Mouse (Mus musculus) mouse trophoblast stem cell (cell line): Measurements from ENCODE around the gene Zfyve28.

Experiments used
- in situ Hi-C, 2 experiments: fragments of 300-500 bp; cut with MseI, MboI; formaldehyde crosslinking; loops; 2 replicates in 1 of 2; 3 replicates in 1 of 2; pipeline ENCODE4 v1.15.1; 2025

The Zfyve28 gene

GRCm38 (mm10) chr5:34287001-34287837, 1.0 kb downstream of the Zfyve28 start:
- in situ Hi-C loops = no loop called here

GRCm38 (mm10) chr5:34286516-34286915, 1.7 kb downstream of the Zfyve28 start:
- in situ Hi-C loops = no loop called here

GRCm38 (mm10) chr5:34285285-34285684, 3.0 kb downstream of the Zfyve28 start:
- in situ Hi-C loops = no loop called here

- in situ Hi-C loops = no loop called here
Measured at GRCm38 (mm10) chr5:34284156-34284750, 4.0 kb downstream of the Zfyve28 start.

- in situ Hi-C loops = no loop called here
Measured at GRCm38 (mm10) chr5:34283355-34283754, 4.9 kb downstream of the Zfyve28 start.

- in situ Hi-C loops = no loop called here
Measured at GRCm38 (mm10) chr5:34280976-34281375, 7.3 kb downstream of the Zfyve28 start.

- in situ Hi-C loops = no loop called here
Measured at GRCm38 (mm10) chr5:34279214-34279613, 9.0 kb downstream of the Zfyve28 start.

GRCm38 (mm10) chr5:34278058-34278457, 10.2 kb downstream of the Zfyve28 start:
- in situ Hi-C loops = no loop called here

GRCm38 (mm10) chr5:34276746-34277145, 11.5 kb downstream of the Zfyve28 start:
- in situ Hi-C loops = no loop called here

- in situ Hi-C loops = no loop called here
Measured at GRCm38 (mm10) chr5:34276191-34276590, 12.1 kb downstream of the Zfyve28 start.

- in situ Hi-C loops = no loop called here
Measured at GRCm38 (mm10) chr5:34274676-34275293, 13.5 kb downstream of the Zfyve28 start.

- in situ Hi-C loops = no loop called here
Measured at GRCm38 (mm10) chr5:34274268-34274667, 14.0 kb downstream of the Zfyve28 start.

GRCm38 (mm10) chr5:34273251-34273681, 15.0 kb downstream of the Zfyve28 start:
- in situ Hi-C loops = no loop called here

GRCm38 (mm10) chr5:34271743-34272142, 16.5 kb downstream of the Zfyve28 start:
- in situ Hi-C loops = no loop called here

- in situ Hi-C loops = no loop called here
Measured at GRCm38 (mm10) chr5:34269921-34270465, 18.3 kb downstream of the Zfyve28 start.

- in situ Hi-C loops = no loop called here
Measured at GRCm38 (mm10) chr5:34269197-34269920, 18.9 kb downstream of the Zfyve28 start.

- in situ Hi-C loops = no loop called here
Measured at GRCm38 (mm10) chr5:34266065-34266464, 22.2 kb downstream of the Zfyve28 start.

GRCm38 (mm10) chr5:34259172-34259816, 29.0 kb downstream of the Zfyve28 start:
- in situ Hi-C loops = no loop called here

GRCm38 (mm10) chr5:34255189-34255588, 33.1 kb downstream of the Zfyve28 start:
- in situ Hi-C loops = no loop called here

- in situ Hi-C loops = no loop called here
Measured at GRCm38 (mm10) chr5:34254309-34254708, 33.9 kb downstream of the Zfyve28 start.

- in situ Hi-C loops = no loop called here
Measured at GRCm38 (mm10) chr5:34252967-34253519, 35.2 kb downstream of the Zfyve28 start.
